Mouse (Mus musculus) mammary gland, adult 2 months (tissue): Measurements from ENCODE around the gene Klhl15. TPM values are rescaled to one million over a fixed set of nuclear protein-coding genes. Genes with fewer than 3 reads are reported as not detected.

Experiments used
- polyA plus RNA-seq: library from polyadenylated mRNA; depleted of rRNA; stranded (reverse); fragments of >200 nt; gene quantifications from 2 replicates; pipeline ENCODE4 v1.2.3, GENCODE M21; 2012; ENCODE audit warnings: low replicate concordance; rRNA removed

The Klhl15 gene
- 4.1 and 14.9 TPM in 2 replicates for polyA plus RNA-seq

DNA sequence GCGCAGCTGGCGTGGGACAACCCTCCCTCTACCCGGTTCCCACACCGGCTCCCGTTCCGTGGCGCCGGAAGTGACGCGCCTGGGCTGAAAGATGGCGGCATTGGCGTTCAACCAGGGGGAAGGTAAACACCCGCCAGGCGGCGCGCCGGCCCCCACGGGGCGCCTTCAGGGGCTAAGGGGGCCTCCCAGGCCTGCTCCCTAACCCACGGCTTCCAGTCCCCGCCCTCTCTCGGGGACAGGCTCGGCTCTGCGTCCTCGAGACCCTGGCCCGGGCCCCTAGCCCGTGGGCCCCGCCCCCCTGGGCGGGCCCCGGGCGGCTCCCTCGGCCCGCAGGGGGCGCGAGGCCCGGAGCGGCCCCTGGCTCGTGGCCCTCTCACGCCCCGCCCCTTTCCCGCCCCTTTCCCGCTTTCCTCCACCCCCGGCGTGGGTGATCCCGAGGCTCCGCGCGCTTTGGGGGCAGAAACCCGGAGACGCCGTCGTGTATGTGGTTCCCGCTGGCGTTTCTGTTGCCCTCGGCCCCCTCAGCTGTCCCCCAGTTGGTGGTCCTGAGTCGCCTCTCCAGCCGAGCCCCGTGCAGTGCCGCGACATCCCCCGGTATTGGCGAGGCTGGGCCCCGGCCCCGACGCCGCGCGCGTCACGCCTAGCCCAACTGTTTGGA is at the start of gene Klhl15:
TSS of gene Klhl15 (plus strand) at position 68 of the 658 bp plus-strand sequence.

GRCm38 (mm10) chrX:94212597-94213321 is 21.6 kb upstream of the Klhl15 start, which contains the start of gene Eif2s3x:
Eif2s3x (minus strand) TSS chrX:94212862.

Other genes with a start within 250 kb of the Klhl15 start
- 4.0 and 11.7 TPM in 2 replicates for gene Zfx, start 110.9 kb upstream of the Klhl15 start, polyA plus RNA-seq
- gene Eif2s3x, start 21.7 kb upstream of the Klhl15 start, polyA plus RNA-seq: 41.1 and 76.8 TPM in 2 replicates
- not detected in 2 replicates for gene Fam90a1b, start 132.2 kb downstream of the Klhl15 start, polyA plus RNA-seq
- 4.7 and 15.5 TPM in 2 replicates for gene Apoo, start 132.5 kb downstream of the Klhl15 start, polyA plus RNA-seq